Mouse (Mus musculus): ENCODE results near the gene Arhgap15. TPM values are rescaled to one million over a fixed set of nuclear protein-coding genes. Genes with fewer than 3 reads are reported as not detected.

Gene Arhgap15
- total and polyA plus RNA-seq, 3 experiments: 1.5 to 2.8 TPM; not detected in 1

DNA sequence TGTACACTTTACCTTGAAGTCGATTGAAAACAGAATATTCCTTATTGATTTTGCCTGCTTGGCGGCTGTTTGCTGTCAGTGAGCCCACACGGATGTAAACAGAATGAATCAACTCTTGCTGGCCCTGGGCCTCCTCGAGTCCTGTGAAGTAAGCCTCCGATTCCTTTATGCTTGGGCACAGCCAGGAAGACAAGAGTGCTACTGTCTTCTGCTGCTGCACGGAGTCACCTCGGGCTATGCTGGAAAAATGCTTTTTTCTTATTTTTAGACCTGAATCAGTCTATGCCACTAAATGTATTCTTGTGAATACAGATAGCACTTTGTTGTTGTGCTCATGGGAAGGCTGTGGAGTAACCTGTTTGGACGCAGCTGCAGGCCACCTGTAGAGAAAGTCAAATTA, 469.7 kb downstream of the Arhgap15 start:
- Histone ChIP-seq H3K36me3 (ENCODE audit: control insufficient read depth in 1 of 2, insufficient read depth in 2 of 2, low read length in 2 of 2) (no peaks in the 10 kb centered on the region), H3K79me2 (ENCODE audit: control insufficient read depth, insufficient read depth, low read length, poor library complexity) (no peaks in the 10 kb centered on the region), H3K27me3 (ENCODE audit: control insufficient read depth in 1 of 2, insufficient read depth in 2 of 2, low read length in 2 of 2) (no peaks in the 10 kb centered on the region), H3K27ac (ENCODE audit: control insufficient read depth, low read depth, low read length) (no peak overlapping the region), H3K4me3 (ENCODE audit: control insufficient read depth in 1 of 2, insufficient read depth in 1 of 2, low read depth in 2 of 2, low read length in 2 of 2) (no peak overlapping the region), H3K4me1 (ENCODE audit: control insufficient read depth in 1 of 2, insufficient read depth in 2 of 2, low read length in 2 of 2) (no peaks in the 10 kb centered on the region), H3K9me3 (replicated peaks; ENCODE audit: insufficient read depth, low read length) (no peaks in the 10 kb centered on the region), H3K9ac (ENCODE audit: control insufficient read depth, low read depth, low read length, poor library complexity, severe bottlenecking) (no peak overlapping the region)
- no peak for DNase-seq (ENCODE audit: low read depth, low spot score)
- TF ChIP-seq NELFE (IDR thresholded peaks at IDR 0.05; ENCODE audit: low read depth, low read length): no peak
- TF ChIP-seq TBP (IDR thresholded peaks at IDR 0.05; ENCODE audit: low read depth, low read length): no peak

DNA sequence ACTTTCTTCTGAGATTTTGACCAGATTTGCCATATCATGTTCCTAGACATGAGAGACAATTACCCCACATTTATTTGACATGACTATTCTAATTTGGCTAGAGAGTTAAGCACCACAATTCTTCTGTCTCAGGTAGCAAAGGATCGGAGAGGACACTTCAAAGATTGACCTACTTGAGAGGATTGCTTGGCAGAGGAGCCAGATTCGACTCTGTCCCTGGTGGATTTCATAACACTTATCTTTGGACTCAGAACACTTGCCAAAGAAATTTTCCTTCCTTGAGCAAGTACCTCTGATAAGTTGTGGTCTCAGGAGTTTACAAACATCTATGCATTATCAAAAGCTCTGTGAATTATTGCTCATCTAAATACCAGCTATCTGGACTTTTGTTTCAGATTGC, 473.1 kb downstream of the Arhgap15 start:
- DNase-seq (ENCODE audit: low read depth, low spot score): no peak
- Histone ChIP-seq H3K27ac (ENCODE audit: control insufficient read depth, low read depth, low read length) (no peak overlapping the region), H3K9ac (ENCODE audit: control insufficient read depth, low read depth, low read length, poor library complexity, severe bottlenecking) (no peak overlapping the region), H3K4me3 (ENCODE audit: control insufficient read depth in 1 of 2, insufficient read depth in 1 of 2, low read depth in 2 of 2, low read length in 2 of 2) (no peak overlapping the region), H3K4me1 (ENCODE audit: control insufficient read depth in 1 of 2, insufficient read depth in 2 of 2, low read length in 2 of 2) (no peaks in the 10 kb centered on the region), H3K9me3 (replicated peaks; ENCODE audit: insufficient read depth, low read length) (no peaks in the 10 kb centered on the region), H3K79me2 (ENCODE audit: control insufficient read depth, insufficient read depth, low read length, poor library complexity) (no peaks in the 10 kb centered on the region), H3K27me3 (ENCODE audit: control insufficient read depth in 1 of 2, insufficient read depth in 2 of 2, low read length in 2 of 2) (no peaks in the 10 kb centered on the region), H3K36me3 (ENCODE audit: control insufficient read depth in 1 of 2, insufficient read depth in 2 of 2, low read length in 2 of 2) (no peaks in the 10 kb centered on the region)
- TF ChIP-seq CHD1 (IDR thresholded peaks at IDR 0.05; ENCODE audit: low read depth, low read length) (no peak), MYC (IDR thresholded peaks at IDR 0.05; ENCODE audit: low read depth, low read length) (no peak), MEF2A (IDR thresholded peaks at IDR 0.05; ENCODE audit: extremely low read depth, insufficient replicate concordance, low read depth, low read length, poor library complexity, severe bottlenecking) (no peak), GABPA (IDR thresholded peaks at IDR 0.05; ENCODE audit: low read depth, low read length) (no peak), USF1 (IDR thresholded peaks at IDR 0.05; ENCODE audit: low read depth, low read length) (no peak), EP300 (IDR thresholded peaks at IDR 0.05; ENCODE audit: low read depth in 1 of 2, low read length in 2 of 2) (no peak), ZC3H11A (IDR thresholded peaks at IDR 0.05; ENCODE audit: low read depth, low read length) (no peak), USF2 (IDR thresholded peaks at IDR 0.05; ENCODE audit: borderline replicate concordance in 1 of 2, insufficient read depth in 1 of 2, low read depth in 1 of 2, low read length in 2 of 2) (no peak), SIN3A (IDR thresholded peaks at IDR 0.05; ENCODE audit: low read length) (no peak), MXI1 (IDR thresholded peaks at IDR 0.05; ENCODE audit: low read depth, low read length) (no peak), RAD21 (IDR thresholded peaks at IDR 0.05; ENCODE audit: low read depth, low read length) (no peak), E2F4 (IDR thresholded peaks at IDR 0.05; ENCODE audit: borderline replicate concordance, low read depth, low read length) (no peak), HCFC1 (IDR thresholded peaks at IDR 0.05; ENCODE audit: low read depth, low read length) (no peak), JUND (IDR thresholded peaks at IDR 0.05; ENCODE audit: low read depth, low read length) (no peak), NRF1 (IDR thresholded peaks at IDR 0.05; ENCODE audit: insufficient read depth, low read depth, low read length, poor library complexity, severe bottlenecking) (no peak), ZNF384 (IDR thresholded peaks at IDR 0.05; ENCODE audit: low read depth, low read length) (no peak), UBTF (IDR thresholded peaks at IDR 0.05; ENCODE audit: borderline replicate concordance, insufficient read depth, low read depth, low read length) (no peak), ETS1 (IDR thresholded peaks at IDR 0.05; ENCODE audit: low read depth, low read length) (no peak)
